Mouse (Mus musculus) 3T3-L1 (cell line): ENCODE results near the gene Slc2a9.

Source experiments
- DNase-seq: peaks from one replicate; pipeline ENCODE4 v3.0.0-alpha.2; 2015; ENCODE audit warnings: low read depth, low spot score

The Slc2a9 gene

DNA sequence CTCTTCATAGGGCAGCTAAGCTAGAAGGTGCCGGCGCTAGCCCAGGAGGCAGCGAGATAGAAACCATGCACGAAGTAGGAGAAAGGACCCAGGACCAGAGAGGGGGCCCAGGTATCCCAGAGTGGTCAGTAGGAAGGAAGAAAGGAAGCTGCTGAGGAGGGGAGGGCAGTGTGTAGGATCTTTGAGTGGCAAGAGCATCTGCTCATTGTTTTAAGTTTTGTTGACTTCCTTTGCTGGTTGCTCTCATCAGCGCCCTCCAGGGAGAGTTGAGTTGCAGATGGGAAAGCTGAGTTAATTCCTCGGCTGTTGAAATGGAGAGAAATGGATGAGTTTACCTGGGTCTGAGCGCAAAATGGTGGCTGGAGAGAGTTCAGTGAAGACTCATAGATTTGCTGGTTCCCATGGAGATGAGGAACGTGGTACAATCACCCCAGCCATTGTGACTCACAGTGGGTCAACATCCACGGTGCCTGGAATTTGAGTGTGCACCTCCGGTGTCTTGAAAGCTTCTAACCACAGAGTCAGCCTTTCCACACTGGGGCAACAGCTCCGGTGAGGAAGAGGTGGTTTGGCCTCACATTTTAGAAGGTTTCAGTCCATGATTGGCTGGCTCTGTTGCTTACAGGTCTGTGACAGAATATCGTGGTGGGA is 201.1 kb downstream of the Slc2a9 start:
- DNase-seq, result no peak
